Mouse (Mus musculus) neural tube, embryonic 15.5 days (tissue): ENCODE measurements at regions not wholly inside any gene's neighbourhood (a gene's known extent, or its start where the extent isn't known, plus 50 kb on each side); places are given as distances from the start of the nearest gene placed in this dataset.

Experiments used
- ATAC-seq: fragments of 200-750 bp; cut with Nextera tagmentation; 2 replicates; pipeline ENCODE4 v1.8.0; 2017; ENCODE audit warnings: mild to moderate bottlenecking, moderate TSS enrichment, moderate library complexity; ENCODE audit not compliant: low FRiP score
- H3K27ac ChIP-seq: fragments of 300-500 bp; sonication (generic); replicated peaks from 2 replicates; pipeline ENCODE4 v1.5.1; 2015; ENCODE audit warnings: mild to moderate bottlenecking, inconsistent platforms
- H3K27me3 ChIP-seq: fragments of 300-500 bp; sonication (generic); replicated peaks from 2 replicates; pipeline ENCODE4 v1.6.1; 2015; ENCODE audit warnings: inconsistent platforms
- H3K36me3 ChIP-seq: fragments of 300-500 bp; sonication (generic); 2 replicates; pipeline ENCODE4 v1.6.1; 2015; ENCODE audit warnings: inconsistent platforms
- H3K4me1 ChIP-seq: fragments of 300-500 bp; sonication (generic); 2 replicates; pipeline ENCODE4 v1.6.1; 2015; ENCODE audit warnings: inconsistent platforms
- H3K4me2 ChIP-seq: fragments of 300-500 bp; sonication (generic); 2 replicates; pipeline ENCODE4 v1.6.1; 2015; ENCODE audit warnings: inconsistent platforms, mild to moderate bottlenecking, moderate library complexity
- H3K4me3 ChIP-seq: fragments of 300-500 bp; sonication (generic); replicated peaks from 2 replicates; pipeline ENCODE4 v1.5.1; 2015; ENCODE audit warnings: mild to moderate bottlenecking, inconsistent platforms
- H3K9ac ChIP-seq: fragments of 300-500 bp; sonication (generic); replicated peaks from 2 replicates; pipeline ENCODE4 v1.6.1; 2015; ENCODE audit warnings: mild to moderate bottlenecking, inconsistent platforms
- H3K9me3 ChIP-seq: fragments of 300-500 bp; sonication (generic); replicated peaks from 2 replicates; pipeline ENCODE4 v1.6.1; 2016; ENCODE audit warnings: inconsistent platforms
- WGBS: fragments of 180-500 bp; shearing (Covaris S2); methylation state at CpG from one replicate; pipeline ENCODE4 v1.1.7; 2015; ENCODE audit warnings: mixed read lengths; 5-methylcytosine and 5-hydroxymethylcytosine counted together

DNA sequence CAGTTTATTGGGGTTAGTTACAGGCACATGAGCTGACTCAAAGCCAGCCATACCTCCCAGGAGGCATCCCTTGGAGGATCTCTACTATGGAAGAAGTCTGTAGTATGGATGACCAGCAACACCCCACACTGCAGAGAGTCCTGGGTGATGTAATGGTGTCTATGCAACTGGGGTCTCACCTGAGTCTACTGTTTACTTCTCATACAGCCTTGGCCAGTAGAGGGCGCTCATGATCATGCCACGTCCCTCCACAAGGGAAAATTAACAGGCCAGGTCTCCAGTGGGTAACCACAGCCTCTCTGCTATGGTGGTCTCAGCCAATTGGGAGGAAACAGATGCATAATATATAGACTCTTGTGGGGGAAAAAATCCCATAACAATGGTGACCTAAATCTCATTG lies 111.7 kb downstream of the Cdh26 start:
- Histone ChIP-seq H3K27me3 (no peaks in the 10 kb centered on the region), H3K4me1 (peaks cover 17% of the 10 kb centered on the region), H3K9me3 (no peaks in the 10 kb centered on the region), H3K36me3 (no peaks in the 10 kb centered on the region), H3K9ac (no peak overlapping the region), H3K27ac (no peak overlapping the region), H3K4me2 (no peak overlapping the region), H3K4me3 (no peak overlapping the region)
- ATAC-seq = no peak
- 38% methylated on average over 2 of the region's 2 CpGs for WGBS

- no peaks in the 10 kb centered on the region for H3K36me3 ChIP-seq
- WGBS = 71% methylated on average over 1 of the region's 1 CpGs
- H3K4me1 ChIP-seq = peaks cover 17% of the 10 kb centered on the region
- H3K27ac ChIP-seq = no peak overlapping the region
- H3K4me2 ChIP-seq = no peak overlapping the region
- no peaks in the 10 kb centered on the region for H3K27me3 ChIP-seq
- ATAC-seq = no peak
- no peak overlapping the region for H3K9ac ChIP-seq
- H3K9me3 ChIP-seq = no peaks in the 10 kb centered on the region
- H3K4me3 ChIP-seq = no peak overlapping the region
Observed at GRCm38 (mm10) chr2:178544411-178544810, 114.1 kb downstream of the Cdh26 start.

DNA sequence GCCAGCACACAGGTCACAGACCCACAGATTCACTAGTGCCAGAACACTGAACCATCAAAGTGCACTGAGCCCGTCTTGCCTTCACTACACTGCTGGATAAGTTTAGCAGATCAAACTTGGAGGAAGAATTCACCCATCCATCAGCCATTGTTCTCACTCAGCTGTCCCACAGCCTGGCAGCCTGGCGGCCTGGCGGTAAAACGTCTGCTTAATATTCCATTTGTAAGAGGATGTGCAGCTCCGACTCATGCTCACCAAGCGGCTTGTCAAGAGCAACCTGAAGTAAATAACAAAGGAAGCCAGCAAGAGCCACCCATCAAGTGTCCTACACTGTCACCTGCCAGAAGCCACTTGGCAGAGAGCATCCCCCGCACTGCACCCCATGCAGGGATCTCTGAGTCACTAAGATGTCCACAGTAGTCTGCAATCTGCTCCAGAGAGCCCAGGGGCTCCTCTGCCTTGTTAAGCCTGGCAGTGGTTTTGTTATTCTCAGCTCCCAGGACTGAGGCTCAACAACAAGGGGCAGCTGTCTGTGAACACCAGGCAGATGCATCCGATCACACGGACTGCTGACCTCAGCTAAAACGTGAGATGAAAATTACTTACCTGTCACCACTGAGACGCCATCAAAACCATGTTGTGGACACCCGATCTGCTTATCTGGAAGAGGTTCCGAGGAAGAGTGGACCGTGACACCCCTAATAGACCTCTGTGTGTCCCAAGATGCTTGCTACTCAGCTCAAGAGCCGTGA lies 115.4 kb downstream of the Cdh26 start:
- H3K4me3 ChIP-seq = no peak overlapping the region
- no peaks in the 10 kb centered on the region for H3K9me3 ChIP-seq
- H3K27me3 ChIP-seq = no peaks in the 10 kb centered on the region
- no peak overlapping the region for H3K9ac ChIP-seq
- H3K4me2 ChIP-seq = no peak overlapping the region
- no peaks in the 10 kb centered on the region for H3K36me3 ChIP-seq
- H3K4me1 ChIP-seq = peaks cover 15% of the 10 kb centered on the region
- no peak for ATAC-seq
- 58% methylated on average over 15 of the region's 15 CpGs for WGBS
- H3K27ac ChIP-seq = no peak overlapping the region

GRCm38 (mm10) chr2:178546353-178546720 lies 116.0 kb downstream of the Cdh26 start:
- H3K27ac ChIP-seq = no peak overlapping the region
- ATAC-seq = no peak
- WGBS = 88% methylated on average over 3 of the region's 3 CpGs
- H3K4me2 ChIP-seq = no peak overlapping the region
- H3K9me3 ChIP-seq = no peaks in the 10 kb centered on the region
- no peaks in the 10 kb centered on the region for H3K36me3 ChIP-seq
- peaks cover 9% of the 10 kb centered on the region for H3K4me1 ChIP-seq
- no peaks in the 10 kb centered on the region for H3K27me3 ChIP-seq
- H3K9ac ChIP-seq = no peak overlapping the region
- no peak overlapping the region for H3K4me3 ChIP-seq

DNA sequence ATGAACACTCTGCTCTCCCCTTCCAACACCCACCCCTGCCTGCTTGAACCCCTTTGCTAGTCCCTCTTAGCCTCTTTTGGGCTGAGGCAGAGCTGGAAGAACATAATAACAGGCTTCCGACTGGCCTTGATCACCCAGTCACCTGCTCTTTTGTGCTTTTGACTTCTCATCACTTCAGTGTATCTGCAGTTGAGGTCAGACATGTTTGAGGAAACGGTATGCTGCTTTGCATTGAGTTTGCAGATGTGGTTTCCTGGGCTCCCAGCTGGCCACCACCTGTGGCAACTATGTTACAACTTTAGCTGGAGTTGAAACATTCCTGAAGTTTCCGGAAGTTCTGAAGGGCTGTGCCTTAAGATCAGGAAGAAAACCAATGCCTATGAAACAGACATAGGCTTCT lies 116.6 kb downstream of the Cdh26 start:
- 83% methylated on average over 3 of the region's 3 CpGs for WGBS

DNA sequence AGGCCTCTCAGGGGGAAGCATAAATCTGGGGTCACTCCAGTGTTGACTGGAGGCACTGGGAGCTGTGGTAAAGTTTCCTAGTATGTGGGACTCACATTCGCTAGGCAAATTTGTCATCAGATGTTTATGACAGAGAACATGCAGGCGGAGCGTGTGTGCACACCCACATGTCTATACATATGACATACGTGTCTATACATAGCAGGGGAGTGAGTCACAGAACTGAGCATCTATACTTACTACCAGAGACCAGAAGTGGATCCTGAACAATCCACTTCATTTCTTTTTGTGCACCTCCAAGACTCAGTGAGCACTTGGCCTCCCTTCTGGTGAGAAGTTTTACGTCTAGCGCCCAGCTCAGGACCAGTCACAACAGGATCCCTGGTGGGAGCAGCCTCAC lies 118.6 kb downstream of the Cdh26 start:
- 89% methylated on average over 6 of the region's 6 CpGs for WGBS
- no peak overlapping the region for H3K9ac ChIP-seq
- no peaks in the 10 kb centered on the region for H3K27me3 ChIP-seq
- H3K9me3 ChIP-seq = no peaks in the 10 kb centered on the region
- no peak overlapping the region for H3K4me2 ChIP-seq
- no peaks in the 10 kb centered on the region for H3K36me3 ChIP-seq
- no peak for ATAC-seq
- H3K4me3 ChIP-seq = no peak overlapping the region
- peaks cover 5% of the 10 kb centered on the region; the same call in 1 of the 2 replicates for H3K4me1 ChIP-seq
- no peak overlapping the region for H3K27ac ChIP-seq

More for the DNA sequence above, 116.6 kb downstream of the Cdh26 start:
- H3K36me3 ChIP-seq = no peaks in the 10 kb centered on the region
- H3K4me3 ChIP-seq = no peak overlapping the region
- H3K4me1 ChIP-seq = peaks cover 5% of the 10 kb centered on the region; the same call in 1 of the 2 replicates
- H3K27me3 ChIP-seq = no peaks in the 10 kb centered on the region
- ATAC-seq = no peak
- no peak overlapping the region for H3K9ac ChIP-seq
- H3K27ac ChIP-seq = no peak overlapping the region
- H3K9me3 ChIP-seq = no peaks in the 10 kb centered on the region
- H3K4me2 ChIP-seq = no peak overlapping the region

GRCm38 (mm10) chr2:178553736-178554135 lies 123.4 kb downstream of the Cdh26 start:
- H3K36me3 ChIP-seq = no peaks in the 10 kb centered on the region
- no peak overlapping the region for H3K4me2 ChIP-seq
- H3K4me1 ChIP-seq = peaks cover 20% of the 10 kb centered on the region
- ATAC-seq = no peak
- no peaks in the 10 kb centered on the region for H3K9me3 ChIP-seq
- no peak overlapping the region for H3K4me3 ChIP-seq
- H3K27me3 ChIP-seq = no peaks in the 10 kb centered on the region
- no peak overlapping the region for H3K27ac ChIP-seq
- 82% methylated on average over 4 of the region's 4 CpGs for WGBS
- no peak overlapping the region for H3K9ac ChIP-seq

DNA sequence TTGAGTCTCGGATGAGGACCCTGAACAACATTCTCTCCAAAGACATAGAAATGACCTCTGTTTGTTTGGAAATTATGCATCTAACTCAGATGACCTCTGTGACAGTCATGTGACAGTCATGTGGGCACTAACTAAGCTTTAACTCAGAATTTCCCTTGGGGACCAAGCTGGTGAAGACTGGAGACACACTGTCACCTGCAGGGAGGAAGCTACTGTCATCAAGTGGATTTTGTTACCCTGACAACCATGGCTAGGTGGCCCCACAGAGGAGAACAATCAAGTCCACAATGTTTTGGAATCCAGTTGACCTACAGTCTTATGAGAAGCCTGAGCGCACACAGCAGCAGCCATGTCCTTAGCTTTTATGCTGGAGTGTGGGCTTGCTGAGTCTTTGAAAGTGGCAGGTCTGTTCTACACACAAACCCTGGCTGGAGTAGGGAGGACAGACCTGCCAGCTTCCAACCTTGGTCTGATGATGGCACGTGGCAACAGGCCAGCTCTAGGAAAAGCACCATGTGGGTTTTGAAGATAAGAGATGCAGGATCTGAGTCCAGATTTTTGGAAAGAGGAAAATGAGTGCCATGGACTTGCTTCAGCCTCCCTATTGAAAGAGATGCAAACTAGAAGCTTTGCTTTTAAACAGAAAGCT lies 125.5 kb downstream of the Cdh26 start:
- Histone ChIP-seq H3K36me3 (no peaks in the 10 kb centered on the region), H3K27ac (no peak overlapping the region), H3K27me3 (no peaks in the 10 kb centered on the region), H3K9ac (no peak overlapping the region), H3K9me3 (no peaks in the 10 kb centered on the region), H3K4me1 (peaks cover 20% of the 10 kb centered on the region), H3K4me2 (no peak overlapping the region), H3K4me3 (no peak overlapping the region)
- ATAC-seq = no peak
- 80% methylated on average over 3 of the region's 3 CpGs for WGBS

- Histone ChIP-seq H3K9me3 (no peaks in the 10 kb centered on the region), H3K27me3 (no peaks in the 10 kb centered on the region), H3K4me3 (no peak overlapping the region), H3K27ac (no peak overlapping the region), H3K36me3 (no peaks in the 10 kb centered on the region), H3K4me1 (peaks cover 20% of the 10 kb centered on the region), H3K4me2 (no peak overlapping the region), H3K9ac (no peak overlapping the region)
- no peak for ATAC-seq
- 48% methylated on average over 9 of the region's 9 CpGs for WGBS
Observed at GRCm38 (mm10) chr2:178557934-178558333, 127.6 kb downstream of the Cdh26 start.

DNA sequence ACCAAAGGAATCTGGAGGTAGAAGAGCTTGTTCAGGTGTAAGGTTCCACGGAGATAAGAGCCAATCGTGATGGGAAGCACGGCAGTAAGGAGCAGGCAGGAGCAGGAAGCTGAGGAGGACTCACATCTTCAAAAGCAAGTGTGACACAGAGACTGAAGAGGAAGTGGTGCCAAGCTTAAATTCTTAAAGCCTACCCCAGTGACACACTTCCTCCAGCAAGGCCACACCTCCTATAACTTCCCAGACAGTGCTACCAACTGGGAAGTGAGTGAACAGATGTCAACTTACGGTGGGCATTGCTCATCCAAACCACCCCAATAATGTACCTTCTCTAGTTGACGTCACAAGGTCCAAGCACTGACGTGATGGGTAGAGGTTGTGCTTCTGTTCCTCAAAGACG lies 133.0 kb downstream of the Cdh26 start:
- 94% methylated on average over 7 of the region's 7 CpGs for WGBS
- no peaks in the 10 kb centered on the region for H3K4me1 ChIP-seq
- no peak overlapping the region for H3K27ac ChIP-seq
- H3K9me3 ChIP-seq = no peaks in the 10 kb centered on the region
- no peak overlapping the region for H3K4me3 ChIP-seq
- no peak overlapping the region for H3K9ac ChIP-seq
- no peak overlapping the region for H3K4me2 ChIP-seq
- no peak for ATAC-seq
- H3K36me3 ChIP-seq = no peaks in the 10 kb centered on the region
- no peaks in the 10 kb centered on the region for H3K27me3 ChIP-seq

- Histone ChIP-seq H3K27ac (no peak overlapping the region), H3K9me3 (no peaks in the 10 kb centered on the region), H3K9ac (no peak overlapping the region), H3K4me3 (no peak overlapping the region), H3K4me1 (no peaks in the 10 kb centered on the region), H3K27me3 (no peaks in the 10 kb centered on the region), H3K36me3 (no peaks in the 10 kb centered on the region), H3K4me2 (no peak overlapping the region)
- ATAC-seq = no peak
- 80% methylated on average over 8 of the region's 8 CpGs for WGBS
Observed at GRCm38 (mm10) chr2:178565368-178565818, 135.1 kb downstream of the Cdh26 start.

DNA sequence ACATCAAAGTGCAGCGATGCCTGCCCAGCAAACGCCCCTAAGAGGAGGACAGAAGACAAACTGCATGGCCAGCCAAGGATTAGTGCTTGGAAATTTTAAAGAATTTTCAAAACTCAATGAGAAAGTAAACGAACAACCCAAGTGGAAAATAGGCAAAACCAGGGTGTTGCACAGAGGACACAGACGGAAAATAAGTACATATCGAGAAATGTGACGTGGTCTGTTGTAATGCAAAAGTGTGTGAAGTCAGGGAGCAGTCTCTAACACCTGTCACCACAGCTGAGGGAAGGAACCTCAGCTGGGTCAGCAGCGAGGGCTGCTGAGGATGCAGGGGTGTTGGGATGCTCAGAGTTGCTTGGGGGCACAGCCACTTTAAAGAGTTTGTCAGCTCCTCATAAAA lies 137.2 kb downstream of the Cdh26 start:
- H3K27me3 ChIP-seq = no peaks in the 10 kb centered on the region
- 84% methylated on average over 7 of the region's 7 CpGs for WGBS
- no peak overlapping the region for H3K4me3 ChIP-seq
- H3K9ac ChIP-seq = no peak overlapping the region
- H3K27ac ChIP-seq = no peak overlapping the region
- H3K36me3 ChIP-seq = no peaks in the 10 kb centered on the region
- no peak for ATAC-seq
- H3K4me2 ChIP-seq = no peak overlapping the region
- no peaks in the 10 kb centered on the region for H3K4me1 ChIP-seq
- H3K9me3 ChIP-seq = no peaks in the 10 kb centered on the region
